Mouse (Mus musculus) gastrocnemius, adult 8-10 months (tissue): Measurements from ENCODE around the gene Jchain. TPM values are rescaled to one million over a fixed set of nuclear protein-coding genes. Genes with fewer than 3 reads are reported as not detected.

ENCODE experiments used
- DNase-seq, 2 experiments: peaks; one replicate each; pipeline ENCODE4 v3.0.0; 2022; ENCODE audit warnings: low spot score in 2 of 2
- total RNA-seq, 4 experiments: library from RNA; stranded (reverse); gene quantifications; 2 replicates each; pipeline ENCODE4 v1.2.4; 2022

Jchain gene
- total RNA-seq, 4 experiments from 2014 or later: 0.13 to 0.48 (median 0.39) TPM

DNA sequence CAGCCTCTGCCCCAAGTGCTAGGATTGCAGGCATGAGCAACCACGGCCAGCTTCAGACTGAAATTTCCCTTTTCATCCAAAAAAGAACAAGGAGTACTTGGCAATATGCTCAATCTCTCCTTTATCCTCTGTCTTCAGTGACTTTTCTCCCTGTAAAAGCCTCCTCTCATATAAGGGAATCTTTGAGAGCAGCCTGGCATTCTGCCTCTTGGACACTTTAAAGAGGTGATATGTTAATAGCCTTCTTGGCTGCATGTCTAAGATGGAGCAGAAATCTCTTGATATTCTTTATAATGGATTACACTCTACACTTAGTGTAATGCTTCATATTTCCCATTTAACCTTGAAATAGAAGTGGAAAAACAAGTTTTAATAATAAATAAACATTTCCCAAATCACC lies 3.2 kb upstream of the Jchain start:
- DNase-seq: no peak

DNA sequence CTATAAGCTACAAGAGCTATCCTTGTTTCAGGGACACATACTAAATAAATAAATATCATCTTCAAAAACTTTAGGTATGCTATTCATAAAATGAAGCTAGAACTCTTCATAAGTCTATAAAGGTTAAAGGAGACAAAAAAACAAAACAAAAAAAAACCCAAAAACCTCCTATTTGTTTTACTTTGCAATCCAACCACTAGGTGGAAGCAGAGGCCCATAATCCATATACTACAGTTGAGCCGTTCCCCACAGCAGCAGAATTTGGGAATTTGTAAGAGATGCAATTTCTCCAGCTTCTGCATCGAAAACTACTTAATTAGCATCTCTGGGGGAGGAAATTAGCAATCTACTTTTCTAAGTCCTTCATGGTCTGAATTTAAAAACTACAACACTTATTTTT lies 8.5 kb downstream of the Jchain start:
- DNase-seq: no peak

DNA sequence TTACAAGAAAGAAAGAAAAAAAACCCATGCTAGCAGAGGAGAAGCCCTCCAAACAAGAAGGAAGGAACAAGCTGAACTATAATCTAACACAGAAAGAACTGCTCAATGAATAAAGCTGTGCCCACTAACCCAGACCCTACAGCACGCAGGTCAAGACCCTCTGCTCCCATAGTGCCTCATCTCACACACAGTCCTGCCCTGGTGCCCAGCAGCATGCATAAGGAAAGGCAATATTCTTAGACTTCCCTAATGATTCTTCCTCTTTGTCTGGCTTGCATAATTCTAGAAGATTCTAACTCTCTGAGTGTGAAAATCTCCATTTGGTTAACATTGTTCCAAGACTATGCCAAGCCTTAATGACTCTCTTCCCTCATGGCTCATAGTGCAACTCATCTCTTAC lies 18.7 kb downstream of the Jchain start:
- DNase-seq: no peak

DNA sequence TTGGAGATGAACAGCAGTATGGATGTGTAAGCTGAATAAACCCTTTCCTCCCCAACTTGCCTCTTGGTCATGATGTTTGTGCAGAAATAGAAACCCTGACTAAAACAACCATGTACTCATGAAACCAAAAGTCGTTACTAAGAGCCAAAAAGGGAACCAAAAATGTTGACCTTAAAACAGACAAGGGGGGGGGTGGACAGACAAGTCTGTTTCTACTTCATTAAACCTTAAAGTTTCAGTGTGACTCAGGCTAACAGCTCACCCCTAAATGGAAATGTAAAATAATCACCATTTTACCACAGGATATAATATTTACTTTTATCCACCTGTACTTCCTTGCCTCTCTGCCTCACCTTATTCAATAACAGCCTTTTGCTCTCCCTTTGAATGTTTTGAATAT lies 19.1 kb downstream of the Jchain start:
- no peak for DNase-seq

DNA sequence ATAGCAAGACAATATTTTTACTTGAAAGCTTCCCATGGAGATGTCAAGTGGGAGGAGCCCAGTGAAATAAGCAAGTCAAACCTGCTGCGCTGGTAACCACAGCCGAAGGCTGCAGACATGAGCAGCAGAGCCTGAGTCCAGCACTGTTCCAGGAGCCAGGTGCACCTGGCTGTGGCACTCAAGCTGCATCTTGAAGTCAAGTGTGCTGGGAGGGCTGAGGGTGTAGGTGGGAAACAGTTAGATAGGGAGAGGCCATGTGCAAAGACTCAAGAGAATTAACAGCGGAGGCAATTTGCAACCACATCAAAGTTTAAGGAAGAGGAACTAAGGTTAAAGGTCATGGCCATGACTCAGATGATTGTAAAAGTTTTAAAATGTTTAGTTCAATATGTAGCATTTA lies 27.9 kb downstream of the Jchain start:
- DNase-seq: no peak

DNA sequence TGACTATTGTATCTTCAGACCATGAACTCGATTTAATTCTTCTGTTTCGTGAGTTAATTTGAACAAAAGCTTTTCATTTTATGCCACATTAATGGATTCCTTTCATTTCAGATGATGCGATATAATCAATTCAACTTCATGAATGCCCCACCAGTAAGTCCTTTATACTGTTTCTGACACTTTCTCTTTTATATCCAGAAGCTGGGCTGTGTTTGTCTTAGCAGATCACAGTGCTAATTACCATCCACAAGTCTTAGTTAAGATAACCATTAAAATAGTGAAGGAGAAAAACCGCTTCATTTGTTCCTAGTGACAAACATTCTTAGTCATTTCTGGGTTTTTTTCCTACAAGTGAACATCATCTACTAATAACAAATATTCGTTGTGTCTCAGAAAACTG lies 36.6 kb downstream of the Jchain start:
- no peak for DNase-seq

DNA sequence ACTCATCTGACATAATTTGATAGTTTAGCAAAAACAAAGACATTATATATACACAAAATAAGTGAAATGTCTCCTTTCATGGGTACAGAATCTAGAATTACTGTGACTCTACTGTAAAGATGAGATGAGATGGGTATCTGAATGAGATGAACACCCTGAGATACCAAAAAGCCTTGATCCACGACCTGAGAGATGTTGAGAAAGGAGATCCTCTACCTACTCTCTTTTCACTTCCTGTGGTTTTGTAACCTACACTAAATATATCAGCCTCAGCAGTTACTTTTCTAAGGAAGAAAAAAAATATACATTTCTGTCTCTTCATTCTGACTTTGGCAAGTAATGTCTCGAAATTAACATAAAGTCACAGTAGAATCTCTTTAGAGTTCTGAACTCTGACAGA lies 38.7 kb downstream of the Jchain start:
- DNase-seq: no peak

DNA sequence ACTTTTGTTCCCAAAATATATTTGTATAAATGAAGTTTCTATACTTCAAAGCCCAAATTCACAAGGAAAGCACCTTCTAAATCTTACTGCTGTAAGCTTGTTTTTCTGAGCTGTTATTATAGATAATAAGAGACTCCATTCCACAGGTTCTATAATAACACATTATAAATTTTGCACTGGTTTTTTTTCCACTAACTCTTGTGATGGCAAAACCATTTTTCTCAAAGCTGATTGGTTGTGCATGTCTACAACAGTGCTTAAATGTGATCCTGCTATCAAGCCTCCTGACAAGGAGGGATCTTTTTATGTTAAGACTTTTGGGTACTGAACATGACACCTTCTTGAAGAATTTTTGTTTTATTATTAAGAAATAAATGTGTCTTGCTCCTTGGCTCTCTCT lies 40.0 kb downstream of the Jchain start, which contains the start of gene Enam:
Gene Enam (plus strand): TSS at position 301 of the 400 bp plus-strand sequence.
- DNase-seq: no peak

Other genes with a start within 250 kb of the Jchain start
- gene Prol1, start 210.6 kb downstream of the Jchain start, total RNA-seq: not detected
- gene Amtn, start 151.8 kb downstream of the Jchain start, total RNA-seq: not detected
- gene Ambn, start 71.9 kb downstream of the Jchain start, total RNA-seq: not detected
- gene Enam, start 39.9 kb downstream of the Jchain start, total RNA-seq: not detected
- gene Utp3, start 26.6 kb upstream of the Jchain start, total RNA-seq: 10 to 100 TPM; 17.8 to 28.6 (median 23.8) TPM
- 1 to 10 TPM; 5.6 to 6.6 (median 6.4) TPM for gene Rufy3, start 37.1 kb upstream of the Jchain start, total RNA-seq
- 100 to 1,000 TPM; 114 to 130 (median 120) TPM for gene Grsf1, start 148.3 kb upstream of the Jchain start, total RNA-seq
- gene Mob1b, start 193.0 kb upstream of the Jchain start, total RNA-seq: 10 to 100 TPM; 16.7 to 21.0 (median 18.1) TPM
- 1 to 10 TPM; 1.0 to 1.4 (median 1.2) TPM for gene Dck, start 237.1 kb upstream of the Jchain start, total RNA-seq